Mouse (Mus musculus): ENCODE measurements around the gene Tas2r135.
A peak's percentile ranks its signal among the peaks of the same experiment; 100 is the strongest.

Gene Tas2r135

GRCm38 (mm10) chr6:42373669-42374430, 31.4 kb upstream of the Tas2r135 start:
- DNase-seq (ENCODE audit: low read depth, low spot score) = no peak

DNA sequence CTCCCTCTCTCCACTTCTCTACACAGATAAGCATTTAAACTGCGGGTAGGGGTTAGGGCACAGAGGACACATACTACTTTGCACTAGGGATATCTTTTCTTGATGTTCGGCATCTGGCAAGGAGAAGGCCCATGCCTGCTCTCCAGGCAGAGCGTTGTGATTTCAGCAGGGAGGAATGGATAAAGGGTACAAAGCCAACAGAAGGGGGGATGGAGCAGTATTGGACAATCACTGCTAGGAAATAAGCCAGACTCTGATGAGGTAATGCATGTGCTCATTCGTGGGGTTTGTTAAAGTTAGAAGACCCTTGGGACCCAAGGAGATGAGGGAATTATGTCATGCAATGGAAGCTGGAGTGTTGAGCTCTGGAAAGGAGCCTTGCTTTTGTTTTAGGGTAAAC, 30.5 kb upstream of the Tas2r135 start:
- no peak for DNase-seq (ENCODE audit: low read depth, low spot score)

GRCm38 (mm10) chr6:42375131-42375530, 30.1 kb upstream of the Tas2r135 start:
- DNase-seq (ENCODE audit: low read depth, low spot score) = no peak

DNA sequence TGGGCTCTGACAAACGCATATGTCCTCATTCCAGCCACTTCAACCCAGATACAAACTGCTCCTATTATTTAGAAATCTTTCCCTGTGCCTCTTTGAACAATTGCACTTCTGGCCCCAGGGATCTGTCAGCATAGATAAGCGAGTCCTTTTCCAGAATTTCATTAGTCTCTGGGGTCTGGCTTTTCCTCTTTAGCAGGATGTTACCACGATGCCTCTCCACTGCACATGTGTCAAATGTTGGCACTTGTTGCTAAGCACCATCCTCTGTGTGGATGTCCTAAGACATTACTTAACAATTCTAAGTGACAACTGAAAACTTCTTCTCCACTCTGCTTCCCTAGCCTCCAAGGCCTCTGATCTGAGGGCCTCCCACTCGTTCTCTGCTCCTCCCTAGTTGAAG, 29.2 kb upstream of the Tas2r135 start:
- no peak for DNase-seq (ENCODE audit: low read depth, low spot score)

DNA sequence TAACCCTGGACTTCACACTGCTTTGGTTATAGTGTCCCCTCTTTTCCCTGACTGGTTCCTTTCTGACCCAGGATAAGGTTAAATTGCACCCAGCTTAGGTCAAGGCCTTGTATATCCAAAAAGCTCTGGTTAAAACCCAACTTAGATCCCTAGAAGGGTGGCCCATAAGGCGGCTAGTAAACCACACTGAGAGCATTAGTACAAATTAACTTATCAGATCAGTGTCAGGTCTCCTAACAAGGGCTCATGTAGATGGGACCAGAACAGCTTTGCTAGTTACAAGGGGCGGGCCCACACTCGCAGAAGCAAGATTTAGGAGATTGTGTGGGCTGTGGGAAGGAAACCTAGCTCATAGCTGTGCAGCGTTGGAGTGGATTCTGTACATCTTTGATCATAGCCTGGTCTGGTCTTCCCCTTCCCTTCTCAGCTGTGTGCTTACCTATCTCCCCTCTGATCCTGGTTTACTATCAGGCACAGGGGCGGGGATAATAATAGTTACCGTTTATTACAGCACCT, 28.7 kb upstream of the Tas2r135 start:
- no peak for DNase-seq (ENCODE audit: low read depth, low spot score)

DNA sequence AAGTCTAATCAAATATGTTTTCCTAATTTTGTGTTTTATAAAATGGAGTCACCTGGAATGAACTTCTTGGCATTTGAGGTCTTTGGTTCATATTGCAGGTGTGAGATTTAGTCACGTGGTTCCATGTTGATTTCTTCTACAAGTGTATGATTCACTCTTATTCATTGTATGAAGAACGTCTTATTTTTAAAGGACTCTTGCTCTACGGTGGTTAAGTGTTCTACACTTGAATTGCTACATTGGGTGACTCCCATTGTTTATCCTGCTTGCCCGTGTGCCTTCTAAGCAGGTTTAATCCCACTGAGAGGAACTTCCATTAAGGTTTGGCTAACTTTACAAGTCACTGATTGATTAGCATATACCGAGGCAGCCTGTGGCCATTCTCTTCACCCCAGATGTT, 28.0 kb upstream of the Tas2r135 start:
- DNase-seq (ENCODE audit: low read depth, low spot score) = no peak

GRCm38 (mm10) chr6:42379551-42379950, 25.7 kb upstream of the Tas2r135 start:
- DNase-seq (ENCODE audit: low read depth, low spot score) = no peak

DNA sequence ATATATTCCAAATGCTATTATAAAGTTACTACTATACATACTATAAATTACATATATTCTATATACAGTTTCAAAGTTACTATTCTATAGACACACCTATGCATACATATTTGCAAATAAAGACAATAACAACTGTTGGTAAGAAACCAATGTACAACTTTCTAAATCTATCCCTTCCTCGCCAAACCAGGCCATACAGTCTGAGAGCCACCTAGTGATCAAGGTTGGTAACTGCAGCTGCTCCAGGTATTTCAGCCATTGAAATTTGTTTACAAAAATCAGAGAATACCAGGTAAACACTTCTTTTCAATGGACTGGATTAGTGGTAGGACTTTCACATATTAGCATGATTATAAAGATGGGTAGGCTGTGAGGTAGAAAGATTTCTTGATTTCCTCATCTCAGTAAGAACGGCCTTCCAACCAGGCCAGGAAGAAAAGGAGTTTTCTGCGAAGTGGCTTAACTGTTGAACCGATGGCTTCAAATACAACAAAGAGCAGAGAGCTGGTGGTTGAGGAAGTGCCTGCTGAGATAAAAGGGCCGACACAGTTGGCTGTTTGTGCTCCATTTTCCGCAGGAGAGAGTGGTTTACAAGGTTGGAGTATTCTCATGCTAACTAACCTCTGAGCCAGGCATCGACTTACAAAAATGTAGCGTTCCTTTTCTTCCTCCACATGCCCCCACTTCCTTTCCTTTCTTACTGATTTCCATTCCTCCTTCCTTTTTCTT, 24.7 kb upstream of the Tas2r135 start:
- peak; percentile 73 for DNase-seq (ENCODE audit: low read depth, low spot score)

DNA sequence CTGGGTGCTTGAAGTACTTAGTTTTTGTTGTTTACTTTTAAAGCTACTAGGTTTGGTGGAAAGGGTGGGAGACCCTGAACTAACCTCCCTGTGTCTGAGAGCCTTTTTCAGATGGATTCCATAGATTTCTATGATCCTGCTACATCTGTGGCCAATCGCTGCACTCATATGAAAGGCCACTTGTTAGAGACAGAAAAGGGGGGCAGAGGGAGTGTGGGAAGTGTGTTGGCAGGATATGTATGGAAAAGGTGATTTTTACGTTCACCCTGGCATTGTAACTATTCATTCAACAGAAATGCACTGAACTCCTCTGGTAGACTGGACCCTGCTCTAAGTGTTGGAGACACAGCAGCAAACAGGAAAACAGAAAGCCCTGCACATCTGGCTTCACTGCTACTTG, 24.0 kb upstream of the Tas2r135 start:
- DNase-seq (ENCODE audit: low read depth, low spot score) = no peak

GRCm38 (mm10) chr6:42381916-42382381, 23.3 kb upstream of the Tas2r135 start:
- DNase-seq (ENCODE audit: low read depth, low spot score) = no peak

DNA sequence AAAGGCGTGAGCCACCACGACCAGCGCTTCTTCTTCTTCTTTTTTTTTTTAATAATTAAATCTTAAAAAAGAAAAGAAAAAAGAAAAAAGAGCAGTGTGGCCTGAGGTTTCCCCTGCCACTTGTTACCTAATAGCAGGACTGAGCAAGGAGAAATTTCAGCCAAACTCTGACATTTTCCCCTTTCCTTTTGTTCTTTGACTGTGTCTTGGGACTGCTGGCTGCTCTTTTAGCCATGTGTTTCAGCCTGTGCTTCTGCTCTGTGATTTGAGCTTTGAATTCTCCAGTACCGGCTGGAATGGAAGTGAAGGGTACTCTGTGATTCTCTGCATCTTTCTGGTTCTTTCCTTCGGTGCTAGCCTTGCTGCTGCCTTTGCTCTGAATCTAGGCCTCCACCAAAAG, 21.9 kb upstream of the Tas2r135 start:
- no peak for DNase-seq (ENCODE audit: low read depth, low spot score)

DNA sequence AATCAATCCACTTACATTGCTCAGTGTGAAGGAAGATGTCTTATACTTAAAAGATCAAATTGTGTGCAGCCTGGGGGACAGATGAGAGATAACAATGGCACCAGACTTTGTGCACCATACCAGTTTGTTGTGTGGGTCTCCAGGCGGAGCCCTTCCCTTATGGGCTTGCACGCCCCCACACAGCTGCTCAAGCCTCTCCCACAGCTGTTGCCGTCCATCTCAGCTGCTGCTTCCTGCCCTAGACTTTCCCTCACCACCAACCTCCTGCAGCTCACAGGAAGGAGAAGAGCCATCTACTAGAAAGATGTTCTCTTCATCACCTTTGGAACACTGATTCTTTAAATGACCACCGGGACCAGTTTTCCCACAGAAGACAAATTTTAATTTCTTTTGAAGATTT, 19.6 kb upstream of the Tas2r135 start:
- DNase-seq (ENCODE audit: low read depth, low spot score) = no peak

DNA sequence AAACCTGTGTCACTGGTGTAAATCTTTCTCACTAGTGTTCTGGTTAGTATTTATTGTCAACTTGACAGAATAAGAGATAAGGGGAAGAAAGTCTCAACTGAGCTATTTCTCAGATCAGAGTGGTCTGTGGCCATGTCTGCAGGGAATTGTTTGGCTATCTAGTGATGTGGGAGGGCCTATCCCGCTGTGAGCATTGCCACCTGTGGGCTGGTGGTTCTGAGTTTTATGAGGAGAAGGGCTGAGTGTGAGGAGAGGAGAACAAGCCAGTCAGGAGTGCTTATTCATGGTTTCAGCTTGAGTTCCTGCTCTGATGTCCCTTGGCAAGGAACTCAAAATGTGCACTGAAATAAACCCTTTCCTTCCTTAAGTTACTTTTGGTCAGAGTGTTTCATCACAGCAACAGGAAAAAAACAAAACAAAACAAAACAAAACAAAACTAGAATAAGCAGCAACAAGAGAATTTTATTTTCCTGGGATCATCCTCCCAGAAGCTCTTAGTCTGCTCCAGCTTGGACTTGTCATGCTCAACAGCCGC, 13.4 kb upstream of the Tas2r135 start:
- no peak for DNase-seq (ENCODE audit: low read depth, low spot score)

DNA sequence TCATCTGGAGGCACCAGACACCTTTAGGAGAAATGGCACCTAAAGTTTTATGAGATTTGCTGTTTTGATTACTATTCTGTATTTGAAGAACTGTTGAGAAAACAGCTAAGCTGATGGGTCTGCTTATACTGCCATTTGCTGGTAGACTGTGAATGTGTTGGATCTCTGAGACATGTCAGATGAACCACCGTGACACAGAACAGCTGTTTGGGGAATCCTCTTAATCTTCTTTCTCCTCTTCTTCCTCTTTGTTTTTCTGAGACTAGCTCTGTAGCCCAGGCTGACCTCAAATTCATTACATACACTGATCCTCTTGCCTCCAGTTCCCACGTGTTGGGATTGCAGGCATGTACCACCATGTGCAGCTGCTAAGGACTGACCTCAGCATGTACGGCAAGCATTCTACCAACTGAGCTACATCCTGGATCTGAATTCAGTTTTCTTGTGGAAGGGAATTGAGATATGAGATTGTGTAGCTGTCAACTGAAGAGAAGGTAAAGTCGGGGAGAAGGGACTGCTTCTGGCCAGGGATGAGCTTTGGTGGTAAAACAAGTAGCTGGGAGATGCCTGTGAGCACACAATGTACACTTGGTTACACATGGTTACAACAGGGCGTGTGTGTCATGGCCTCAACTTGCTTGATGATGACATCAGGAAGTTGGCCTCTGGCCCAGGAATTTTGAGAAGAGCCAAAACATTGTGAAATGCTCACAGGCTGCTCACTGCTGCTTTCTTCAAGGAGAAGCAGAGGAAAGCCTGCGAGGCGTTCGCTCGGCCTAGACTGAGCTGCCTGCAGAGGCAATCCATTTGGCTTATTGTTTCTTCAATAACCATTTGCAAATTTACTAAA, 9.0 kb upstream of the Tas2r135 start:
- no peak for DNase-seq (ENCODE audit: low read depth, low spot score)

DNA sequence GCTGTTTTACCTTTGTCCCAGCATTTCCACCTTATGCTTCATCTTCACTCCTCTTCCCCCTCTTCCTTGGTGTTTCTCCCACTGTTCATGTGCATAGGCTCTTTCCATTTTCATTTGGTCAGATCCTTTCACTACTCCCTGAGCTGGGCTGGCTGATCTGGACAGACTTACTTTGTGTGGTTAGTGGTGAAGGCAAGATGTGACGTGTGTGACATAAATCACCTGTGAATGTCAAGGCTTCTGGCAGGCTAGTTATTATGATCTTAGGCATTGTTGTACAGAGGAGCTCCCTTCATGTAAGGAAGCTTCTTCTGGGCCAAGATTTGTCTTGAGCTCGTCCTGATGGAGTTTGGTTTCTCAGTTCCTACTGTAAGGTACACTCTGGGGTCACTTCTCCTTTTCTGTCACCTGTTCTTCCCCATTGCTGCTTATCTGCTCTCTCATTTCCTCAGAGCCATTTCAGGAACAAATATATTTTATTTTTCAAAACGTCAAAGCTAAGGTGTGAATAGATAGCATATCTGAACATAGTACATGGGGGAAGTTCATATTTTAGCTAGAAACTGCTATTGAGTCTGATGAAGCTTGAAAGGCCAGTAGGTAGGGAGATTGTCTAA, 8.1 kb upstream of the Tas2r135 start:
- DNase-seq (ENCODE audit: low read depth, low spot score) = no peak

- no peak for DNase-seq (ENCODE audit: low read depth, low spot score)
These were observed 6.9 kb upstream of the Tas2r135 start for GRCm38 (mm10) chr6:42398285-42398684.

DNA sequence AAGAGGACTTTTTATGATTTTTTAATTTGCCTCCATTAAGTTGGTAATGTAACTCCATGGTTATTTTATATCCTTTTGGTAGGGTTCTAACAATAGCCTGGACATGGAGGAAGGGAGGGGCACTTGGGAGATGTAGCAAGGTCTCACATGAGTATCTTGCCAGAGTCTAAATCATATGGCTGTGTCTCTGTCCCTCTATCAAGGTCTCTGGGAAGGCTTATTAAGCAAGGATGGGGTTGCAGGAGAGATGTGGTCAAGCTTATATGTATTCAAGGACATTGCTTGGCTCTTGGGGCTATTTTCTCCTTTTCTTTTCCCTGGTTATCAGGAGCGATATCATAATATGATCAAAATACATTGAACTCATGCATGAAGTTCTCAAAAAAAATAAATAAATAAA, 6.2 kb upstream of the Tas2r135 start:
- no peak for DNase-seq (ENCODE audit: low read depth, low spot score)

GRCm38 (mm10) chr6:42399938-42400337, 5.3 kb upstream of the Tas2r135 start, which contains the start of gene Tas2r143:
TSS of gene Tas2r143 (plus strand) at chr6:42400238.
- no peak for DNase-seq (ENCODE audit: low read depth, low spot score)

DNA sequence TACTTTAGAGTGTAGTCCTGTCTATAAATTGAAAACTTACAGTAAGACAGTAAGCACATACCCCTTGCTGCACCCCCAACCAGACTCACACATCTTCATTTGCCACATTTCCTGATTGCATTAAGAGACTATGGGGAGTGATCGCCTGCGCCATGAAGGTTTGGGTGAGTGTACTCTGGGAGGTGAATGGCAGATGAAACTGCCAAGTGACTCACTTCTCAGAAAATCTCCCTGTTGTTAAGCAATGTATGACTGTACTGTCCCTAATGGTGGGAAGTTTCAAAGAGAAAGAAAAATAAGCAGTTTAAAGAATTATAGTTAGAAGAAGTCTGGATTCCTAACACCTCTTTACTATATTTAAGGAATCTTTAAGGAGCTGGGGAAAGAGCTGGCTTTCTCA, 14.2 kb downstream of the Tas2r135 start:
- no peak for DNase-seq (ENCODE audit: low read depth, low spot score)

GRCm38 (mm10) chr6:42421439-42421838, 16.2 kb downstream of the Tas2r135 start:
- no peak for DNase-seq (ENCODE audit: low read depth, low spot score)

GRCm38 (mm10) chr6:42424472-42424871, 19.2 kb downstream of the Tas2r135 start:
- DNase-seq (ENCODE audit: low read depth, low spot score) = no peak
